Mouse (Mus musculus): Measurements from ENCODE around the gene Itgb3.

Itgb3 gene

DNA sequence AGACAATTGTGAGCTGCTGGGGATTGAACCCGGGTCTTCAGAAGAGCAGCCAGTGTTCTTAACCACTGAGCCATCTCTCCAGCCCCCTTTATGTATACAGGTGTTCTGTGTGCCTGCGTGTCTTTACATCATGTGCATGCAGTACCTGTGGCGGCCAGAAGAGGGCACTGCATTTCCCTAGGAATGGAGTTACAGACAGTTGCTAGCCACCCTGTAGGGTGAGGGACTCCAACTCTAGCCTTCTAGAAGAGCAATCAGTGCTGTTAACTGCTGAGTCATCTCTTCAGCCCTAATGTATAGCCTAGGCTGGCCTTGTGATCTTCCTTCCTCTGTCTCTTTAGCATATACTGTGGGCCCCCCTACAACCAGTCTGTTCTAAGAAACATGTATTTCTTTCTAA lies 40.8 kb downstream of the Itgb3 start:
- no peak for DNase-seq (ENCODE audit: low spot score in 2 of 2)

DNA sequence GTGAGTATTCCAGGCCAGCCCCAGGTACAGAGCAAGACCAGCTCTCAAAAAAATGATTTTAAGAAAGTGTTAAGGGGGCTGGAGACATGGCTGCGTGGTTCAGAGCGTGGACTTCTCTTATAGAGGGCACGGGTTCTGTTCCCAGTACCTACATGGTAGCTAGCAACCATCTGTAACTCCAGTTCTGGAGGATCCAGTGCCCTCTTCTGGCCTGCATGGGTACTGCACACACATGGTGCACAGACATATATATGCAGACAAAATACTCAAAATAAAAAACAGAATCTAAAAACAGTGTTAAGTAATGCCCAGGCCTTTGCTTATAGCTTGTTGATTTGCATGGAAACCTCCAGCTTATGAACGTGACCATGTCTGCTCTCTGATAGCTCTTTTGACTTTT lies 52.8 kb downstream of the Itgb3 start:
- no peak for DNase-seq (ENCODE audit: low spot score in 2 of 2)

DNA sequence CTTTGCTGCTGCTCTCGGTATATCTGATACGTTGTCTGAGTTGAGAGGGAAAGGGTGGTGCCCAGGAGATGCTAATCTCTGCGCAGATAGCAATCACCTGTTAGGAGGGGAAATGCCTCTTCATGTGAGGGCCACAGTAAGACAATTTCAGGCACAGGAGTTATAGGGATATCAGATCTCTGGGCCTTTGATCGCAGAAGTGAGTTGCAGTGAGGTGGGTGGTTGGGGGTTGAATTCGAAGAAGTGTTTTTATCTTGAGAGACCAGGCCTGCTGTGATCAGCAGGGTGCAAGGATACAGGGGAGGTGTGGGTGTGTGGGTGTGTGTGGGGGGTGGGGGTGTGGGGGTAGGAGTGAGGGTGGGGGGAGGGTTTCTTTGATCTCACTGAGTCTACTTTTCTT lies 53.3 kb downstream of the Itgb3 start:
- DNase-seq (ENCODE audit: low spot score in 2 of 2), result no peak

DNA sequence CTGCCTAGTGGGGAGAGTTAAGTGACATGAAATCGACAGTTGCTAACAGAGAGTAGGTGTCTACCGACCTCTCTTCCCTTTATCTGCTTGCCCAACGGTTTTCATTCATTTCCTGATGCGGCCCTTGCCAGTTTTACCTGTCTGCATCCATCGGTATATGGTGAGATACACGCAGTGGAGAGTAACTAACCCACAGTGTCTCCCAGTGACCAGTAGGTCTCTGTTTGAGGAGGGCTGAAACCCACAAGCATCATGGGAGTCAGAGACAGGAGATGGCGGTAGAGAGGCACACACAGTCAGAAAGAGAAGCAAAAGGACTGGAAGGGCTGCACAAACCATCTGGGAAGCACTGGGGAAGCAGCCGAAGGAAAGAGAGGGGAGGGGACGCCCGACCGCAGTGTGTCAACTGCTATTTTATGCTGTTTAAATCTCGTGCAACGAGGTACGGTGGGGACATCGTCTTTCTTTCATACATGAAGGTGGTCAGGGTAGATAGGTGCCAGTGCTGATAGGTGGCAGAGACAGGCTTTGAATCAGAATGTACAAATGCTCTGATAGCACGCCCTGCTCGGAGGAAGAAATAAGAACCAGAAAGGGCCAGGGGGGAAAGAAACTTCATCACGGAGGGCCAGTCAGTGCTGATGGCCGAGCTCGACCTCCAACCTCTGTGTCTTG lies 53.9 kb downstream of the Itgb3 start:
- DNase-seq (ENCODE audit: low spot score in 2 of 2), result peak in 1 of 2 experiments; percentile 43

DNA sequence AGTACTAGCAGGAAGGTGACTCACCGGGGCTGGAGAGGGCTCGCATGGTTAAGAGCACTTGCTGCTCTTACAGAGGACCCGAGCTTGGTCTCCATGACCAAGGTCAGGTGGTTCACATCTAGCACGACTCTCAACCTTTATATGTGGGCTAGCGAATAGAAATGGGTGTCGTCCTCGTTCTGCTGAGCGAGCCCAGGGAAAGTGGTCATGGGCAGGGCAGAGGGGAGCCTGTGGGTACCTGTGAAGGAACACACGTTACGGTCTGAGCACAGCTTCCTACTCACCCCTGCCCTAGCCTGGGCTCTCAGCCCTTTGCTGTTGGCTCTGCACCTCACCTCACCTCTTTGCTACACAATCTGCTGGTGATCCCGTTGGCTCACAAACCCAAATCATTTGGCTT lies 54.8 kb downstream of the Itgb3 start:
- DNase-seq (ENCODE audit: low spot score in 2 of 2), result no peak

DNA sequence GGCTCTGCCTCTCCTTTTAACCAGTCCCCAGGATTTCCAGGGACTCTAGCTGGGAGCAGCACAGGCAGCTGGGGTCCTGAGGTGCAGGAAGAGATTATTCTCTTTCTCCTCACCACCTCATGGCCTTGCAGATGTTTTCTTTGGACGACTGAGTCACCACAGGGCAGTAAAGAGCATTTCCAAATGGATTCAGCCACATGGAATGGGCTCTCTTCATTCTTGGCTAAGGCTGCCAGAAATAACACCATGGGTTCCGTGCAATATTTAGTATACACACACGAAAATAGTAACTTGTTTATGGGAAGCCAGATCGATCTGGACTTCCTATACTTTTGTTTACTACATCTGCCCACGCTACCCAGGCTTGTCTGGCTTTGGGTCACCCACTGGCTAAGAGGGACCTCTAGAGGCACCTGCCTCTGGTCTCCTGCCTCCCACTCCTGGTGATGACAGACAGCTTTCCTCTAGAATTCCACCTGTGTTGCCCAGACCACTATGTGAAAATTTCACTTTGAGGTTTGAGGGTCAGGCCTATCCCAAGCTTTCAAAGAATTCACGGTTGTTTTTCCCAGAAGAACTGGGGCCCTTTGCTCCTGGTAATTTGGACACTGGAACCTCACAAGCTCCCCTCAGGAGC lies 55.6 kb downstream of the Itgb3 start:
- DNase-seq (ENCODE audit: low spot score in 2 of 2), result no peak

DNA sequence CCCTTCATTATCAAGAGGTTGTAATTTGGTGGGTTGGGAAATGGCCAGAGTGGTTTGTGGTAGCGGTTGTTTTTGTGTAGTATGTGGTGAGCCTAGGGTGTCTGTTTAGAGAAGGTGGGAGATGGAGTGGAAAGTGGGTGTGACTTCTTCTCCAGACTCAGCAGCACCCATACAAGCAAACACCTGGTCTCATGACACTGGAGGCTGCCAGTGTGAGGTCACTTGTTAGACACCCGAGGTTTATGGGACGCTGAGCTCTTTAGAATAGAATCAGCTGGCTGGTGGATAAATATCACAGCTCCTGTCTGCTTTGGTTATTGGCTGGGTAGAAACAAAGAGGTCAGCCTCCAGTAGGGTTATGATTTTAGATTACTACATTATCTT lies 56.1 kb downstream of the Itgb3 start:
- DNase-seq (ENCODE audit: low spot score in 2 of 2), result no peak

DNA sequence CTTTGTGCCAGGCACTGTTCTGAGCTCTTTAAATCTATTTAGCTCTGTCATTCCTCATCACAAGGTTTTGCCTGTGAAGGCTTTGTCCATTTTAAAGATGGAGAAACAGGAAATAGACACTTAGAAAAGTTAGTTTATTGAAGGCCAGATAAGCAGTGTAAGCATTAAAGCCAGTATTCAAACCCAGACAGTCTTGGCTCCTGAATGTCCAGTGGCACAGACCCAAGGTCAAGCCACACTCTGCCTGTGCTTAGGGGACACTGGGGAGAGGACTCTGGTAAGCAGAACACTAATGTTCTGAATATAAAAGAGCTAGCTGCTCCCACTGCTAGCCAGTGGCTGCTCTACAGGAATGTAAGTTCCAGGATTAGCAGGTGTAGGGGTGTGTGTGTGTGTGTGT lies 56.6 kb downstream of the Itgb3 start:
- DNase-seq (ENCODE audit: low spot score in 2 of 2), result no peak

DNA sequence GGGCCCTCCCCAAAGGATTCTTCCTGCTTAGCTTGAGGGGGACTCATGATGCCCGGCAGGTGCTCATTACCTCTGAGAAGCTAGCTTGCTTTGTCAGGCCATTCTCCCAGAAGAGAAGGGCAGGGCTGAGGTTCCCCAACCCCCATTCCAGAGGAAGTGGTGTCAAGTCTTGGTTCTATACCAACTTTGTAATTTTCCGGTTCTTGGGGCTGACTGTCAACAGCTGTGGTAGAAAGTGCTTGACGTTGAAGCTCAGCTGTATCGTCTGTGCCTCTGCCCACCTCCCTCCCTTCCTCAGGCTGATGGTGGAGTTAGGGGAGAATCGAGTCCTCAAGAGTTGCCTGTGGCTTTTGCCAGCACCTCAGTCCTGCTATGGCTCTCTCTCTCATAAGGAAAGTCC lies 59.6 kb downstream of the Itgb3 start:
- DNase-seq (ENCODE audit: low spot score in 2 of 2), result no peak

DNA sequence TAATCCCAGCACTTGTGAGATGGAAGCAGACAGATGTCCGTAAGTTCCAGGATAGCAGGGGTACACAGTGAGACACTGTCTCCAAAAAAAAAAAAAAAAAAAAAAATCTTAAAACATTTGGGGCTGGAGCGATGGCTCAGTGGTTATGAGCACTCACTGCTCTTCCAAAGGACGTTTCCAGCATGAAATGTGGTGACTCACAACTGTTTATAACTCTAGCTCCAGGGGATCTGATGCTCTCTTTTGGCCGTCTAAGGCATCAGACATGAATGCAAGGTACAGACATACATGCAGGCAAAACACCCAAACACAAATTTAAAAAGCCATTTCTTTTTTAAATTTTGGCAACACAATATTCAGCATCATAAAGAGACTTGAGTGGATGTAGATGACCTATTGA lies 65.6 kb downstream of the Itgb3 start:
- DNase-seq (ENCODE audit: low spot score in 2 of 2), result no peak

DNA sequence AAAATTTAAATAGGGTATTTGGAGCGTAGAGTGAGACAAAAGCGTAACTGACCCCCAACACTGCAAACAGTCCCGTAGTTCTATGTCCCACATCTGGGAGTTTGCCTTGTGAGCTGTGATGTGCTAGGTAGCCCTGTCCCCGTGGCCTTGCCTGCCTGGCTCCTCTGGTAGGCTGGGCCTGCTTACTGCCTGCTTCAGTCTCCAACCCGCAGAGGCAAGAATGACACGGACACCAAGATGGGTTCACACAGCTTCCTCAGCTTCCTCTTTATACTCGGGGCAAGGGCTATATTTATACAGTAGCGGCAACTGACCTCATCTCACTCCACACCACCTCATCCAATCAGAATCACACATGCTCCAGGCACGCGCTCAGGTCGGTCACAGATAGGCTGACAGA lies 67.0 kb downstream of the Itgb3 start:
- no peak for DNase-seq (ENCODE audit: low spot score in 2 of 2)

DNA sequence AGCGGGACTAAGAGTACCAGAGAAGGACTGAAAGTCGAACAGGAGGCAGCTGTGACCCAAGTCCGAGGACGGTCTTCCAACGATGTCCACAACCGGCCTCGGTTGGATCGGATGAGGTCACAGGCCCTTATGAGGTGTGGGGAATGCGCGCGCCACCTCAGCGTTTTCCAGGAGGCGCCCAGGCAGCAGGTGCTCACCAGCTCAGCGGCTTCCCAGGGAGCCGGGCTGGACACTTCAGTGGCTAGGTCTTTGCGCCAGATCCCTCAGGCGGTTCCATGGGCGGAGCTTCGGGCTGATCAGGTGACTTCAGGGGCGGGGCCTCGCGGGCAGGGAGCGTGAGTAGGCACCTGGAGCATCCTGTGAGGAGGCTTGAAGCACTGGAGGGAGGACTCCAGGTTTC lies 77.7 kb downstream of the Itgb3 start, which contains the start of gene Gm11639:
Gene Gm11639 (plus strand): TSS at position 160 of the 400 bp plus-strand sequence.
- DNase-seq (ENCODE audit: low spot score in 2 of 2), result no peak

DNA sequence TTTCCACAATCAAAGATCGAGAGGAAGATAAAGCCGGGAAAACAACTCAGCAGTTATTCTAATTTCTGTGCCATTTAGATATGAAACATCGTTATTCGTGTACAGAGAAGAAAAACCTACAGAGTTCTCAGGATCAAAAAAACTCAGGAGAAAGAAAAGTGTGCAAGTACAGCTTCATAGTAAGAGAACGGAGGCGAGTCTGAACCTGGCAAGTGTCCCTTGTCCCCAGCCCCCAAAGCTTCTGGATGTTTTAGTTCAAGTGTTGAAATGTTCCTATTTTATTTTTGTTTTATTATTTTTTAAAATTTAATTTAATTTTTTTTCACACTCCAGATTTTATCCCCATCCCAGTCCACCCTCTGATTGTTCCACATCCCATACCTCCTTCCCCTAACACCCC lies 85.4 kb downstream of the Itgb3 start:
- no peak for DNase-seq (ENCODE audit: low spot score in 2 of 2)

DNA sequence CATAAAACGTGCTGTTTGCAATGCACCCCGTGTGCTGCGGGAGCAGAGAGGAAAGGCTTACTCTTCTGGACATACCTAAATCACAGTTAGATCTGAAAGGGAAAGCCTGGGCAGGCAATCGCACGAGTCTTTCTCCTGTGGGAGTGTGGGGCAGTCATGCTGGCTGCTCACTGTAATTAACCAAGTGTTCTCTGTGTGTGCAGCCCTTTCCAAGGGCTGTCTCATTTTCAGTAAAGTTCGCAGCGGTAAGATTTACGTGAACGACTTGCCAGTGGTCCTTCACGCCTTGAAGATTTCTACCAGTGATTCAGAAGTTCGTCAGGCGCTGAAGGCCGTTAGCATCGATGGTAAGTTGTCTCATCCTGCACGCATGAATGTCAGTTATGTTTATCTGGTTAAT lies 96.3 kb downstream of the Itgb3 start:
- no peak for DNase-seq (ENCODE audit: low spot score in 2 of 2)

DNA sequence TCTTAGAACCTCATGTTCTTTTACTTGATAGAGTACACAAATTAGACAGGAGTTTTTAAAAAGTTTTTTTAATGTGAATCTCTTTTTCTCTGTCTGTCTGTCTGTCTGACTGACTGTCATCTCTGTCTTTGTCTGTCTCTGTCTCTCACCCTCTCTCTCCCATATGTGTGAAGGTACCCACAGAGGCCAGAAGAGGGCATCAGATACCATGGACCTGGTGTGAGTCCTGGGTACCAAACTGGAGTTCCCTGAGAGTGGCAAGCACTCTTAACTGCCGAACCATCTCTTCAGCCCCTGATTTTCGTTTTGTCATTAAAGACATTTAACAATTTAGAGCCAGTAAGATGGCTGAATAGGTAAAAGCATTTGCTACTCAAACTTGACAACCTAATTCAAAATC lies 99.3 kb downstream of the Itgb3 start:
- no peak for DNase-seq (ENCODE audit: low spot score in 2 of 2)
